Mouse (Mus musculus): Measurements from ENCODE around the gene Smarce1. TPM values are rescaled to one million over a fixed set of nuclear protein-coding genes. Genes with fewer than 3 reads are reported as not detected.

Gene Smarce1
- total RNA-seq, 2 experiments from 2014 or later: 40.5 to 57.3 TPM

DNA sequence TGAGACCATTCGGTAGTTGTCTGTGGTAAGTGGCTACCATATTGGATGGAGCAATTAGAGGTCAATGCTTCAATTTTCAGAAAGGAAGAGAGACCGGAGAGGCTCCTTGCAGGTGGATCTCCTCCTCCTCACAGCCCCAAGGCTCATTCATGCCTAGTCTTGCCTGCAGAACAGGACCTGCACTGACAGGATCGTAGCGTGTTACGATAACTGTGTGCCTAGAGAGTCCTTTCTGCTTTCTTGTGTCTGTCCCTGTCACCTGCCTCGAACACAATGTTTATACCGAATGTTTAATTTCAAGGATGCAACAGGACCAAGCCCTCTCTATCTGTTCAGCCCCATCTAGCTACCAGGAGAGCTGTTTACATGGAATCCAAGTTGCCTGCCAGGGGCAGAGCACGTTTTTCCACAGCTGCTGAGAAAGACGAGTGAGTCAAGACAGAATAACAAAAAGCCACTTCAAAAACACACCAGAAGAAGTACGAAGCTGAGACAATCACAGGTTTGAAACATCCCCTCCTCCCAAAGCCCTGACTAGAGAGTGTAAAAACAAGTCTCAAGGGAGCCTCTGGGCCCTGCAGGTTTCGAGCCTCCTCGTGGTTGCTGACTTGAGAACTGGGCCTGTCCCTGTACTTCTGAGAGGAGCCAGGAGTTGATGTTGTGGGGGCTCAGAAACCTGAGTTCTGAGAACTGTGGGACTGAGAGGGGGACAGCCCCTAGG, 60.1 kb downstream of the Smarce1 start:
- DNase-seq (ENCODE audit: low spot score in 2 of 2): no peak

DNA sequence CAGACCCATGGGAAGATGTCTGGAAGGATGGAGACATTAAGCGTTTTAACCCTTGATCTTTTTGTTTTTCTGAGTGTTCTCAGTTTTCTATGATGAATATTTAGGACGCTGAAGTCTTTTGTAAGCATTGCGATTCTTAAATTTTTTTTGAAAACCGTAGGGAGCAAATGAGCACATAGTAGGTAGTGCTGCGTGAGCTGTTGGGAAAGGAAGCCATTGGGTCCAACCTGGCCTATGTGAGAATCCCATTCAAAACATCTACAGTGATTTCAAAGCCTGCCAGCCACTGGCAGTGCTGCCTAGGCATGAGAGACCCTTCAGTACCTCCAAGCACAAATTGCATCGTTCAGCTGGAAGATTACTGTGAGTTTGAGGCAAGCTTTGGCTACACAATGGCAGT, 60.8 kb downstream of the Smarce1 start:
- no peak for DNase-seq (ENCODE audit: low spot score in 2 of 2)

DNA sequence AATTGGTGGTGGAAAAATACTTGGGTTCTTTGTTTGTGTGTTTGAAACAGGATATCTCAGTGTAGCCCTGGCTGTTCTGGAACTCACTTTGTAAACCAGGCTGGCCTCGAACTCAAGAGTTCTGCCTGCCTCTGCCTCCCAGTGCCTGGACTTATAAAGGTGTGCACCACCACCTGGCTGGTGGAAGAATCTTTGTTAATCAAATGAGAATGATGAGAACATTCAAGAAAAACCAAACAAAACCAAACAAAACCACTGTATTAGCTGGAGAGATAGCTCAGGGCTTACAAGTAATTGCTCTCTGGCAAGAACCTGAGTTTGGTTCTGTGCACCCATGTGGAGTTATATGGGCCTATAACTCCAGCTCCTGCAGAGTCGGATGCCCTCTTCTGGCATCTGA, 61.4 kb downstream of the Smarce1 start:
- DNase-seq (ENCODE audit: low spot score in 2 of 2): no peak

DNA sequence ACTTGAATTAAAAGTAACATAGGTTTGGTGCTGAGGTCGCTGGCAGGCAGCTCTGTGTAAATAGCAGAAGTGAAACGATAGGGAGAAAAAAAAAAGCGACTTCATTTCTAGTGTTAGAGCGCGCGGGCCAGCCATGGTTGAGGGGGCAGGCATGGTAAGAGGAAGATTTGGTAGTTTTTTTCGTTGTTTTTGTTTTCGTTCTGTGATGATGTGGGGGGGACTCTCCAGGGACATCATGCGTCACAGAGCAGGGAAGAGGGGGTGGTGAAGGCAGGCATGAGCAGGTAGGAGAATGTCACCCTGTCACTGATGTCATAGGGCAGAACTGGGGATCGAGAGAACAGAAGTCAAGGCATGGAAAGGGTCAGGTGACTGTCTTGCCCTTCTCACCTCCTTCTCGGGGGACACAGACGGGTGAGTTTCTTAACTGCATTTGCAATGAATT, 62.8 kb downstream of the Smarce1 start:
- DNase-seq (ENCODE audit: low spot score in 2 of 2): no peak

DNA sequence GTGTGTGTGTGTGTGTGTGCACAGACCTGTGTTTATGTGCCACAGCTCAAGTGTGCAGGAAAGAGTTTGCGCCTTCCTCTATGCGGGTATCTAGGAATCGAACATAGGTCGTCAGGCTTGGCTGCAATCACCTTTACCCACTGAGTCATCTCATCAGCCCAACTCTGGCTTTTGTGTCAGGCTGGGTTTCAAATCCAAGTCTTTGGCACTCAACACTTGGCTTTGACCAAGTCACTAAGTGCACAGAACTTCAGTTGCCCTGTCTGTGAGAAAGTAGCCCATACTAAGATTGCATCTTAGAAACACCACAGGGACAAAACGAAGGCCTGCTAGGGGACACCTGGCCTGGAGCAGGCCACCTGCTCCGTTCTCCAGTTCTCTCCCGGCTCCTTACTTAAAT, 63.2 kb downstream of the Smarce1 start:
- DNase-seq (ENCODE audit: low spot score in 2 of 2): no peak

DNA sequence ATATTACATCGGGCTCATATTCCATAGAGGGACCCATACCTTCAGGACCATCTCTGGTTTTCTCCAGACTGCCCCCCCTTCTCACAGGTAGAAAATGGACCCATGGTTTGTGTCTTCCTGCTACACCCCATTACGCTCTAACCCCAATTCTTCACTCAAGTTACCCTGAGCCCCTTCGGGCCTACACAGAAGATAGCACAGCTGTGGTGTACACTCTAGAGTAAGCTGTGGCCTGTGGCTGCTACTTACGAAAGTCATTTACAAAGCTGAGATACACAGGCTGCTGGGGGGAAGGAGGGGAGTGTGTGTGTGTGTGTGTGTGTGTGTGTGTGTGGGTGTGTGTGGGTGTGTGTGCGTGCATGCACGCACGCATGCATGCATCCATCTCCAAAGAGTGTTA, 64.6 kb downstream of the Smarce1 start:
- DNase-seq (ENCODE audit: low spot score in 2 of 2): no peak

DNA sequence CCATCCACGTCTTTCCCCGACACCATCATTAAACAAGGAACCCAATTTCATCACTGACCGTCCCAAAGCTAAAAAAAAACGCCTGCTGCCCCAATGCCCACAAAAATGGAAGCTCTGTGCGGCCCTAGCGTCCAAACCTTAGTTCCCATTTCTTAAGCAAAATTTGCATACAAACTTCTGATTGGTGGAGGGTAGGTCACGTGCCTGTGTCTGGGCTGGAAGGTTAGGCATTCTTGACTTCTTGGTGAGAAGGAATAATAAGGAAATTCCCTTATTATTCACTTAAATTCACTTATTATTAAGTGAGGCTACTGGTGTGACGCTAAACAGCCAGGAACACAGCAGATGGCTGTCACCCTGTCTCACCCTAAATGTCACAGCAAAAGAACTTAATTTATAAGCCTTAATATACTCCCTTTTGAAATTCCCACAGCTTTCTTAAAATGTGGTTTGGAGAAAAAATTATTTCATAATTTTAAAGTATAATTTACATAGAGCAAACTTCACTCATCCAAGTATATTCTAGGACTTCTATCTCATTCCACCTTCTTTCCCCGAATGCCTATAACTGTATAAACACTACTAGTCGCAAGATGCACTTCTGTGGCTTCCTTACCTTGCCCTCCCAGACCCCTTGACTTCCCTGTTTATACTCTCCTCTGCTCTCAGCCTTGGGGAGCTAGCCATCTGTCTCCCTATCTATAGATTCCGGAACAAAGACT, 65.6 kb downstream of the Smarce1 start:
- no peak for DNase-seq (ENCODE audit: low spot score in 2 of 2)

DNA sequence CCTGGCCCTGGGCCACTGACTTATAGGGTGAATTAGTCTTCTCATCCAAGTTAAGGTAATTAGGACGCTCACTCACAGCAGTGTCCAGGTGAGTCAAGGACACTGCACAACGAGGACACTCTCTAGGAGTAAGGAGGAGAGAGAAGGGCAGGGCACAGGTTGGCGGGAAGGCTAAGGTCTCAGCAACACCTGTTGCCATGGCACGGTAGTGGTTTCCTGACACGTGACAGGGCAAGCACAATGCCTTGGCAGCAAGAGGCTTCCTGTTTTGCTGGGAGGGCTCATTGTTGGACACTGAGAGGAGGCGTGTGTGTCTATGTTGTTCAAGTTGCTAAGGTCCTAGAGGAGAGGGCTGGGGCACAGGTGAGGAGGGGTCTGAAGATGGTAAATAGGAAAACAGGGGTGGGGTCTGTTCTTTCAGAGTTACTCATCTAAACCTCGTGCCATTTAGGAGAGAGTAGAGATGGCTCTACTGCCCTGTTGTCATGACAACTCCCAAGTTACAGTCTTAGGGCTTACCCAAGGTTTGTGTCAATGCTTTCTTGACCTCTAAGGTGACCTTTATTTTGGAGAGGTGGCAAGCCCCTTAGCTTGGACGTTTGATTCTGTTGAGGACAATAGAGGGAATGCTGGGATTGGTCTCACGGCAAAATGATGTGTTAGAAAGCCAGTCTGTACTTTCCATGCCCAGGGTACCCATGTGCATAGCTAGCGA, 67.7 kb downstream of the Smarce1 start:
- no peak for DNase-seq (ENCODE audit: low spot score in 2 of 2)

DNA sequence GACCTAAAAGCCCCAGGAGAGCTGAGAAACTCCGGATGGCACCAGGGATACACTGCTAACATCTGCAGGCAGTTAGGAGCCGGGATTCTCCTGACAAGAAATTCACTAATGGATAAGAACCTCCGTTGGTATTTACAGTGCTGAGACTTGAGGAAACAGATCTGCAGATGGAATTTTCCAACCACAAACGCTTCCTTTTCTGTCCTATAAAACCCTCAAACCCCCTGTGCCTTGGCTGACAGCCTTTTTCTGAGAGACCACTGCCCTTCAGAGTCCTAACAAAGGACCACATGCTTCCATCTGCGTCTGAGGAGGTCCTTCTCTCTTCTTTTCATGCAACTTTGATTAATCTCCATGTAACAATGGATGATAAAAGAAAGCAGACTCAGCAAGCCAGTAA, 69.2 kb downstream of the Smarce1 start:
- no peak for DNase-seq (ENCODE audit: low spot score in 2 of 2)

DNA sequence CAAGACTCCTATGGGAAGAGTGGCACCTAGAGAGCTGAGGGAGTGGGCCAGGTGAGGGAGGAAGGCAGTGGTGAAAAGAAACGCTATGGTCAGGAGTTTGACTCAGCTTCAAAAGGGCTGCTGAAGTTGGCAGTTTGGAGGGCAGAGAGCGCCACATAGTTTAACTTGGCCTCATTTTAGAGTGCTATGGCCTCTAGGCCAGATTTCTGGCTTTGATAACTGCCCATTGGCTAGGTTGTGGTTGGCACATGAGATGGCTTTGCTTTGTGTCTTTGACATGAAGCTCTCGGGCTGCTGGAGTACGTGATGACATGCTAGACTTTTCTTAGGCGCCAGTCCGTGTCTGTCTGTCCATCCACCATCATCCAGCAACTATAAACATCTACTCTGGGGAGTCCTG, 70.6 kb downstream of the Smarce1 start:
- no peak for DNase-seq (ENCODE audit: low spot score in 2 of 2)

Other genes with a start within 250 kb of the Smarce1 start
- gene Gjd3, start 248.0 kb downstream of the Smarce1 start, total RNA-seq (2021): not detected
- 1 to 10 TPM; 3.2 to 4.3 TPM for gene Top2a, start 206.8 kb downstream of the Smarce1 start, total RNA-seq (2021)
- 100 to 1,000 TPM in 1 of 2 experiments, 10 to 100 TPM in 1; 74.6 to 150 TPM for gene Igfbp4, start 189.8 kb downstream of the Smarce1 start, total RNA-seq (2021)
- gene Tns4, start 141.7 kb downstream of the Smarce1 start, total RNA-seq (2021): under 1 TPM; 0.43 to 0.67 TPM
- under 1 TPM in 1 of 2 experiments, not detected in 1; 0.38 TPM for gene Ccr7, start 75.9 kb downstream of the Smarce1 start, total RNA-seq (2021)
- 1 to 10 TPM; 1.3 to 1.7 TPM for gene Krt222, start 13.1 kb upstream of the Smarce1 start, total RNA-seq (2021)
- gene Krt24, start 54.2 kb upstream of the Smarce1 start, total RNA-seq (2021): not detected
- not detected for gene Krt25, start 91.9 kb upstream of the Smarce1 start, total RNA-seq (2021)
- gene Krt26, start 106.9 kb upstream of the Smarce1 start, total RNA-seq (2021): not detected
- not detected for gene Krt27, start 120.1 kb upstream of the Smarce1 start, total RNA-seq (2021)
- not detected for gene Krt28, start 143.9 kb upstream of the Smarce1 start, total RNA-seq (2021)
- 1 to 10 TPM; 3.4 to 5.9 TPM for gene Krt10, start 158.3 kb upstream of the Smarce1 start, total RNA-seq (2021)
- not detected for gene Krt12, start 191.2 kb upstream of the Smarce1 start, total RNA-seq (2021)
- under 1 TPM in 1 of 2 experiments, not detected in 1; 0.16 TPM for gene Krt20, start 207.1 kb upstream of the Smarce1 start, total RNA-seq (2021)